Mouse (Mus musculus) kidney, adult 2 months (tissue): ENCODE measurements around the gene Tapt1. TPM values are rescaled to one million over a fixed set of nuclear protein-coding genes. Genes with fewer than 3 reads are reported as not detected.

ENCODE experiments used
- DNase-seq: peaks from one replicate; pipeline ENCODE4 v3.0.0; 2021
- H3K27ac ChIP-seq: fragments of 200-500 bp; 2 replicates; pipeline ENCODE4 v1.5.1; 2012; ENCODE audit warnings: low read depth, low read length, control low read depth, inconsistent platforms; ENCODE audit not compliant: insufficient read depth
- H3K27me3 ChIP-seq: fragments of 200-500 bp; replicated peaks from 2 replicates; pipeline ENCODE4 v1.6.1; 2012; ENCODE audit warnings: mild to moderate bottlenecking, moderate library complexity, low read length, inconsistent platforms; ENCODE audit not compliant: control insufficient read depth, insufficient read depth
- H3K36me3 ChIP-seq: fragments of 200-500 bp; 2 replicates; pipeline ENCODE4 v1.6.1; 2012; ENCODE audit warnings: mild to moderate bottlenecking, moderate library complexity, low read length, inconsistent platforms; ENCODE audit not compliant: control insufficient read depth, insufficient read depth
- H3K4me1 ChIP-seq: fragments of 200-500 bp; 2 replicates; pipeline ENCODE4 v1.6.1; 2011; ENCODE audit warnings: low read length; ENCODE audit not compliant: control insufficient read depth, insufficient read depth
- H3K4me3 ChIP-seq: fragments of 200-500 bp; 2 replicates; pipeline ENCODE4 v1.5.1; 2011; ENCODE audit warnings: mild to moderate bottlenecking, low read depth, low read length, control low read depth; ENCODE audit not compliant: insufficient read depth
- CTCF ChIP-seq: fragments of 200-500 bp; conservative IDR thresholded peaks from 2 replicates; pipeline ENCODE4 v1.5.1; 2011; ENCODE audit warnings: low read depth, mild to moderate bottlenecking, control low read depth, low read length, moderate library complexity, mixed read lengths; ENCODE audit not compliant: insufficient read depth, insufficient read length
- POLR2A ChIP-seq: fragments of 200-500 bp; IDR thresholded peaks from one replicate; pipeline ENCODE4 v1.6.1; 2011; ENCODE audit warnings: low read depth, low read length, control low read depth
- WGBS: fragments of 180-500 bp; shearing (Covaris S2); methylation state at CpG from one replicate; pipeline ENCODE4 v1.1.7; 2018; 5-methylcytosine and 5-hydroxymethylcytosine counted together
- polyA plus RNA-seq: library from polyadenylated mRNA; depleted of rRNA; stranded (reverse); fragments of >200 nt; gene quantifications from 2 replicates; pipeline ENCODE4 v1.2.3, GENCODE M21; 2012

Gene Tapt1
- polyA plus RNA-seq, 1 experiment, result 23.6 TPM

DNA sequence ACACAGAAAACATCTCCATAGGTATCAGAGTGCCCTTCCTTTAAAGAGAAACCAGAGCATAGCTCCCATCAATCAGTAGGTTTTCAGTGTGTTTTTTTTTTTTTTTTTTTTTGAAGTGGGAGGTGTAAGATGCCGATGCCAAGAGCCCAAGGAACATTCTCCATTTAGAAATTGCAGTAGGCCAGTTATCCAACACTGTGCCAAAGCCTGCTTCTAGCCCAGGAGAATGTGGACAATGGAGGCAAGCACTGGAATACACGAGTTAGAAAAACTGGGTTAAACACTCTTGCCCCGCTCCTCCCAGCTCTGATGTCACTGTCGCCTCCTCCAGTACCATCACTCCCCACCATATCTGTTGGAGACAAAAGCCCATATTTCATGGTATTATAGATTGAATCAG, 31.0 kb upstream of the Tapt1 start:
- no peaks in the 10 kb centered on the region for H3K36me3 ChIP-seq
- no peak for TF ChIP-seq POLR2A
- TF ChIP-seq CTCF, result no peak
- H3K4me1 ChIP-seq, result no peaks in the 10 kb centered on the region
- H3K27ac ChIP-seq, result no peak overlapping the region
- no peak for DNase-seq
- 81% methylated on average over 4 of the region's 4 CpGs for WGBS
- H3K4me3 ChIP-seq, result no peak overlapping the region
- H3K27me3 ChIP-seq, result no peaks in the 10 kb centered on the region

DNA sequence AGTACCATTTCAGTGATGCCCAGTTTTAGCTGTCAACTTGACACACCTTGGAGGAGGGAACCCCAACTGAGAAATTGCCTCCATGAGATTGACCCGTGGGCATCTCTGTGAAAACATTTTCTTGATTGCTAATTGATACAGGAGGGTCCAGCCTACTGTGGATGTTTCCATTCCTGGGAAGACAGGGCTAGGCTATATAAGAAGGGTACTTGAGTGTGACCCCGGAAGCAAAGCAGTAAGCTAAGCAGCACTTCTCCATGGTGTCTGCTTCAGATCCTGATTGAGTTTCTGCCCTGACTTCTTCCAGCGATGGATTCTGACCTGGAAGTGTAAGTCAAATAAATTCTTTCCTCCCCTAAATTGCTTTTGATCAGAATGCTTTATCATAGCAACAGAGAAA, 30.1 kb upstream of the Tapt1 start:
- no peak for DNase-seq
- Histone ChIP-seq H3K36me3 (no peaks in the 10 kb centered on the region), H3K4me1 (no peaks in the 10 kb centered on the region), H3K27ac (no peak overlapping the region), H3K27me3 (no peaks in the 10 kb centered on the region), H3K4me3 (no peak overlapping the region)
- TF ChIP-seq CTCF (no peak), POLR2A (no peak)
- WGBS, result 40% methylated on average over 3 of the region's 3 CpGs

DNA sequence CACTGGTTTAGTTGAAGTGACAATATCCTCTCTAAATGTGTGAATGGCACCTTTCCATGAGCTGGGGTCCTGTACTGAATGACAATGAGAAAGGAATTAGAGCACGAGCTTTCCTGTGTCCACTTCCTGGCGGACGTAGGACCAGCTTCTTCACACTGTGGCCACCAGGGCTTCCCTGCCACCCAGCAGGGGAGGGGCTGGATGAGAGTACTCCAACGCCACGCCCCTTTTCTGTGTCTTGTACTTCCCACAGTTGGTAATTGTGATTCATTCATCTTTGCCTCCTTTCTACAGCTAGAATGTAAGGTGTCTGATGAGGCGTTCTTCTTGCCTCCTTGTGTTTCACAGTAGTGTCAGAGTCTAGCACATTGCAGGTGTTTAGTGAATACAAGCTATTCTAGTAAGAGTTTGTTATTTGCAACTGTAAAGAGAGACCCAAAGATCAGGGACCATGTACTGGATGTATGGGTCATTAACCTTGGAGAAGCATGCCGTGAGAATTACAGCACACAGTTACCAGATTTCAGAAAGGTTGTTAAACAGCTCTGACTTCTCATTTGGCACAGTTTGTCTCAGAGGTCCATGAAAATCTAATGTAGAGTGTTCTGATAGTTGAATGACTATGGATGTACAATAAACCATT, 29.5 kb upstream of the Tapt1 start:
- WGBS, result 36% methylated on average over 7 of the region's 7 CpGs
- TF ChIP-seq POLR2A, result no peak
- TF ChIP-seq CTCF, result no peak
- H3K4me3 ChIP-seq, result no peak overlapping the region
- DNase-seq, result no peak
- no peaks in the 10 kb centered on the region for H3K36me3 ChIP-seq
- no peaks in the 10 kb centered on the region for H3K4me1 ChIP-seq
- H3K27me3 ChIP-seq, result no peaks in the 10 kb centered on the region
- H3K27ac ChIP-seq, result no peak overlapping the region

DNA sequence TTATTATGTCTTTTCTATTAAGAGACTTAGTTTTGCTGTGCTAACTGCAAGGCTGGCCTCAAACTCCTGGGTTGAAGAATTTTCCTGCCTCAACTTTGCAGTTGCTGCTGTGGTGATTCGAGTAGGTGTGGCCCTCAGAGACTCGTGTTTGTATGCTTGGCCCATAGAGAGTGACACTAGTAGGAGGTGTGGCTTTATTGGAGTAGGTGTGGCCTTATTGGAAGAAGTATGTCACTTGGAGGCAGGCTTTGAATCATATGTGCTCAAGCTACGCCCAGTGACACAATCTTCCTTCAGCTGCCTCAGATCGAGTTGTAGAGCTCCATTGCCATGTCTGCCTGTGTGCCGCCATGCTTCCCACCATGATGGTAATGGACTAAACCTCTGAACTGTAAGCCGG, 27.0 kb upstream of the Tapt1 start:
- no peak overlapping the region for H3K4me3 ChIP-seq
- no peaks in the 10 kb centered on the region for H3K4me1 ChIP-seq
- no peak for DNase-seq
- no peaks in the 10 kb centered on the region for H3K36me3 ChIP-seq
- H3K27ac ChIP-seq, result no peak overlapping the region
- no peaks in the 10 kb centered on the region for H3K27me3 ChIP-seq
- no peak for TF ChIP-seq POLR2A
- TF ChIP-seq CTCF, result no peak
- 86% methylated on average over 6 of the region's 6 CpGs for WGBS

DNA sequence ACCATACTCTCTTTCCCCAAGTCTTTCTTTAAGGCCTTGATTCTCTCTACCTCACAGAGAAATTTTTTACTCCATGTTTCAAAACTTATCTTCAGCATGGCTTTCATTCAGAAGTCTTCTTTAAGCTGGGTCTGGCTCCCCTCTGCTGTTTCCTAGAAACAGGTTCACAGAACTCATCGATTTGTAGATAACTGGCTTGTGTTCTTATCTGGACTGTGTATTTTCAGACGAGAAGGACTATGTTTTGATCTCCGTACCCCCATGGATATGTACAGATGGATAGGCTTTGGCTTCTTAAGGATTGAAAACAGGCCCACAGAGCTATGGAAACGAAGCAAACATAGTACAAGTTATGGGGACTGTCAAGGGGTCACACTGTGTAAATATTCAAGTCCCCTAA, 26.0 kb upstream of the Tapt1 start:
- DNase-seq, result no peak
- TF ChIP-seq CTCF (no peak), POLR2A (no peak)

DNA sequence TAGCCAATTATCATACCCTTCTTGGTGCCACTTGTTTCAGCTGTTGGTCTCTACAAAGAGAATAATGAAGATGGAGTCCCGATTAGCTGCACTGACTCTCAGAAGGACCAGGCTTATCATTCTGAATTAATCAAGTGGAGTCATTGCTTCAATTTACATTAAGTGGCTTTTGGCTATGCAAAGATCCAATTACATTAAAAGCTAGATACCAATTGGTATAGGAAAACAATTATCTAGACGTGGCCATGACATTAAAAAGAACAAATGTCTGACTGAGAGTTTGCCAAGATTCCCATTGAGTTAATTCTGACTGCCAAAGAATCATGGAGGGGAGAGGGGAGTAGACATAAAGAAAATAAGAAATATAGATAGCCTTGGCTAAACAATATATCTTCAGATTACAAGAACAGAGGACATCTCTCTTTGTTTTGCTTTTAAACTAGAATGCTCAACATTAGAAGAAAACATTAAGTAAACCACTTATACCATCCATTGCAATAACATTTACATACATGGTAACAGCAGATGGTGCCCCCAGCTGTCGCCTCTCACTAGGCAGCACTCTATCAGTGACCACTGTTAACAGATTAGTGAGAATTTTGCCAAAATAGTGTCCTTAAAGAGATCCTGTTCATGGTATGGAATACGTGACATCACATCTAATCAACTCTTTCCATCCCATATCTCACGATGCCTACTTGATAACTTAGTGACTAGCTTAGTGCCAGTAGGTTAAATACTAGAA, 24.0 kb upstream of the Tapt1 start:
- Histone ChIP-seq H3K36me3 (no peaks in the 10 kb centered on the region), H3K27ac (no peak overlapping the region), H3K4me1 (no peaks in the 10 kb centered on the region), H3K27me3 (no peaks in the 10 kb centered on the region), H3K4me3 (no peak overlapping the region)
- TF ChIP-seq POLR2A, result no peak
- TF ChIP-seq CTCF, result no peak
- WGBS, result 86% methylated on average over 5 of the region's 5 CpGs
- no peak for DNase-seq

More for the DNA sequence above, 26.0 kb upstream of the Tapt1 start:
- H3K36me3 ChIP-seq, result no peaks in the 10 kb centered on the region
- H3K27ac ChIP-seq, result no peak overlapping the region
- H3K27me3 ChIP-seq, result no peaks in the 10 kb centered on the region
- 86% methylated on average over 4 of the region's 4 CpGs for WGBS
- H3K4me1 ChIP-seq, result no peaks in the 10 kb centered on the region
- no peak overlapping the region for H3K4me3 ChIP-seq

DNA sequence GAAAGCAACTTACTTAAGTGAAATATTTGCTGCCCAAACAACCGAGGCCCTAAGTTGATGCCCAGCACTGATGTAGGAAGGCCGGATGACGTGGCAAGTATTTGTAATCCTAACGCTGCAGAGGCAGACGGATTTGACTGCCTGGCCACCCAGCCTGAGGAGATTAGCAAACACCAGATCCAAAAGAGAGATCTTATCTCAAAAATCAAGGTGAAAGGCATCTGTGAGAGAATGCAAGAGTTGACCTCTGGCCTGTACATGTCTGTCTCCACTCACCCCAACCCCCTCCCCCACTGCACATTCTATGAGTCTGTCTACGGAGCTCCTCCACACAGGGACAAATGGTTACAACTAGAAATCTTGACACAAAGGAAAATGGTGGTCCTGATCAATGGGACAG, 22.9 kb upstream of the Tapt1 start:
- H3K27ac ChIP-seq, result no peak overlapping the region
- no peak for DNase-seq

More for the DNA sequence above, 22.9 kb upstream of the Tapt1 start:
- 85% methylated on average over 6 of the region's 6 CpGs for WGBS
- no peak for TF ChIP-seq CTCF
- no peak for TF ChIP-seq POLR2A
- no peaks in the 10 kb centered on the region for H3K27me3 ChIP-seq
- H3K36me3 ChIP-seq, result no peaks in the 10 kb centered on the region
- peaks cover 4% of the 10 kb centered on the region; the same call in 1 of the 2 replicates for H3K4me1 ChIP-seq
- no peak overlapping the region for H3K4me3 ChIP-seq
